In the genomic region with DNA sequence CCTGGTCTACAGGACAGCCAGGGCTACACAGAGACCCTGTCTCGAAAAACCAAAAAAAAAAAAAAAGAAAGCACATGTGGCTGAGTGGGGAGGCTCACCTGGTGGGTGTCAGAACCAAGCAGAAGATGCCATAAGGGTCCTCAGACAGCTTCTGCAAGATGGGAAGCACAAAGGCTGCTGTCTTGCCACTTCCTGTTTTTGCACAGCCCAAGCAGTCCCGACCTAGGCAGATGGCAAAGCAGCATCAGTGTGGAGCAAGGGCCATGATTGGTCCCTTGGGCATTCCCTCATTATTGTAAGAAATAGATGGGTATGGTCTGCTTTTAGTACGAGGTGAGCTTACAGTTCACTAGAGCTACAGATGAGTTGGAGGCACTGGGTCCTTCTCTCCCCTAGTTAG, we compare ENCODE assay signal across 14 mouse cellular contexts. TPM values are rescaled to one million over a fixed set of nuclear protein-coding genes. Genes with fewer than 3 reads are reported as not detected.
DNase-seq lines count a peak whose midpoint lies in the region; ATAC-seq and TF ChIP-seq lines count a peak whose summit lies in the region.
"Had no signal": no experiment of that assay in that cellular context is flagged by ENCODE, and none has a peak within 500 bp of the region (broad histone marks: within the 10 kb centered on the region; RNA-seq: fewer than 3 reads in every experiment).

No protein-coding gene starts in this region.

- WGBS in hindbrain, embryonic 12.5 days = 82% methylated on average over 3 of the region's 3 CpGs
- 87% methylated on average over 3 of the region's 3 CpGs for WGBS in hindbrain, embryonic 11.5 days
- 40% methylated on average over 3 of the region's 3 CpGs for WGBS in liver, embryonic 14.5 days (ENCODE audit: insufficient replicate concordance)

- no peak for TF ChIP-seq CTCF in liver, embryonic 14.5 days (IDR thresholded peaks at IDR 0.05; ENCODE audit: low read depth)

- H3K27ac ChIP-seq in hindbrain, embryonic 12.5 days = no peak overlapping the region
- H3K27ac ChIP-seq in hindbrain, embryonic 11.5 days (ENCODE audit: low read depth, low read length) = no peak overlapping the region
- no peak overlapping the region for H3K27ac ChIP-seq in liver, embryonic 14.5 days
- H3K27ac ChIP-seq: heart, embryonic 10.5 days had no signal

- peaks cover 22% of the 10 kb centered on the region for H3K4me1 ChIP-seq in hindbrain, embryonic 12.5 days
- H3K4me1 ChIP-seq in hindbrain, embryonic 11.5 days (replicated peaks; ENCODE audit: control insufficient read depth, insufficient read depth, low read length) = peaks cover 6% of the 10 kb centered on the region; the same call in 1 of the 2 replicates
- H3K4me1 ChIP-seq in liver, embryonic 14.5 days (replicated peaks; ENCODE audit: control insufficient read depth in 2 of 2, insufficient read depth in 2 of 2, low read length in 1 of 2) = peaks cover 10 to 13% of the 10 kb centered on the region in 2 experiments

- H3K9me3 ChIP-seq in hindbrain, embryonic 12.5 days (replicated peaks) = no peaks in the 10 kb centered on the region
- no peaks in the 10 kb centered on the region for H3K9me3 ChIP-seq in hindbrain, embryonic 11.5 days (ENCODE audit: control insufficient read depth, low read length)
- no peaks in the 10 kb centered on the region for H3K9me3 ChIP-seq in liver, embryonic 14.5 days (ENCODE audit: control insufficient read depth, low read length)
- H3K9me3 ChIP-seq: heart, embryonic 10.5 days had no signal

- DNase-seq in hindbrain, embryonic 11.5 days (ENCODE audit: low spot score) = no peak
- peak; percentile 41 for DNase-seq in A20 (ENCODE audit: low read depth, low spot score)
- no peak for DNase-seq in liver, embryonic 14.5 days (ENCODE audit: low read depth in 3 of 3, low spot score in 3 of 3)
- DNase-seq in layer of hippocampus, postnatal 36 days = no peak
- DNase-seq in right cerebral cortex, adult 18-20 months = no peak
- DNase-seq in thymus, postnatal 36 days = no peak
- DNase-seq: adrenal gland, adult 8-10 months; left cerebral cortex, postnatal 4 days; right cerebral cortex, postnatal 25 days had no signal

- no peak overlapping the region for H3K9ac ChIP-seq in hindbrain, embryonic 12.5 days
- no peak overlapping the region for H3K9ac ChIP-seq in hindbrain, embryonic 11.5 days (ENCODE audit: low read depth, low read length)
- peak overlapping the region; percentile 18; the same call in 1 of the 2 replicates for H3K9ac ChIP-seq in liver, embryonic 14.5 days (replicated peaks)

- no peaks in the 10 kb centered on the region for H3K27me3 ChIP-seq in hindbrain, embryonic 12.5 days
- no peaks in the 10 kb centered on the region for H3K27me3 ChIP-seq in hindbrain, embryonic 11.5 days (ENCODE audit: control insufficient read depth, insufficient read depth, low read length)
- no peaks in the 10 kb centered on the region for H3K27me3 ChIP-seq in liver, embryonic 14.5 days (ENCODE audit: control insufficient read depth, insufficient read depth, low read length)

- no peak for ATAC-seq in hindbrain, embryonic 12.5 days (ENCODE audit: low FRiP score)
- ATAC-seq in hindbrain, embryonic 11.5 days (ENCODE audit: low FRiP score) = no peak
- 0 out of 2 replicates have a peak, but pooled peaks have one; percentile 20 for ATAC-seq in common myeloid progenitor, adult 5-6 weeks (replicated peaks; ENCODE audit: low read depth, poor library complexity, severe bottlenecking)
- no peak for ATAC-seq in liver, embryonic 14.5 days (ENCODE audit: insufficient read depth)
- ATAC-seq: hindbrain, embryonic 16.5 days had no signal

- no peak overlapping the region for H3K4me3 ChIP-seq in hindbrain, embryonic 12.5 days
- no peak overlapping the region for H3K4me3 ChIP-seq in hindbrain, embryonic 11.5 days (ENCODE audit: low read depth, low read length)
- H3K4me3 ChIP-seq in liver, embryonic 14.5 days (ENCODE audit: insufficient read depth in 1 of 2, low read depth in 2 of 2, low read length in 2 of 2) = peak overlapping the region in 1 of 2 experiments; percentile 87; a peak in 2 of 4 replicates

- peaks cover 54% of the 10 kb centered on the region for H3K36me3 ChIP-seq in hindbrain, embryonic 12.5 days
- H3K36me3 ChIP-seq in hindbrain, embryonic 11.5 days (ENCODE audit: control insufficient read depth, insufficient read depth, low read length) = peaks cover 5% of the 10 kb centered on the region; the same call in 1 of the 2 replicates
- H3K36me3 ChIP-seq in liver, embryonic 14.5 days (replicated peaks; ENCODE audit: control insufficient read depth, insufficient read depth, low read depth) = peaks cover 26% of the 10 kb centered on the region

- TF ChIP-seq EP300 in liver, embryonic 14.5 days (IDR thresholded peaks at IDR 0.05; ENCODE audit: low read depth) = no peak

- 0 out of 2 replicates have a peak overlapping the region, but pooled peaks have one; percentile 93 for H3K4me2 ChIP-seq in hindbrain, embryonic 12.5 days (replicated peaks)
- no peak overlapping the region for H3K4me2 ChIP-seq in hindbrain, embryonic 11.5 days (replicated peaks; ENCODE audit: low read depth, low read length)
- peak overlapping the region; percentile 86 for H3K4me2 ChIP-seq in liver, embryonic 14.5 days (ENCODE audit: low read depth)

RNA-seq across cellular contexts. Expression of a gene that starts 1.4 kb away (rescaled TPM):
- polyA plus RNA-seq in hindbrain, embryonic 12.5 days (2016; fragmentation: Nextera tagmentation; extraction: Ambion mirVana) = 49.9 and 50.8 TPM in 2 replicates
- 43.3 and 50.1 TPM in 2 replicates for polyA plus RNA-seq in hindbrain, embryonic 11.5 days (2014; fragmentation: Nextera tagmentation; extraction: Ambion mirVana)
- total RNA-seq in common myeloid progenitor, adult 5-6 weeks (2017) = 162 and 168 TPM in 2 replicates
- polyA plus RNA-seq in liver, embryonic 14.5 days (2012; rRNA removed) = 17.9 and 20.3 TPM in 2 replicates
- polyA plus RNA-seq in liver, embryonic 14.5 days (2014; fragmentation: Nextera tagmentation; extraction: Ambion mirVana) = 20.8 and 22.3 TPM in 2 replicates
- 10 to 100 TPM; 39.7 to 40.2 TPM for total RNA-seq in layer of hippocampus, postnatal 36 days (2021)

RNA-seq across cellular contexts. Expression of a gene that starts 1.4 kb away (rescaled TPM):
- polyA plus RNA-seq in hindbrain, embryonic 12.5 days (2016; fragmentation: Nextera tagmentation; extraction: Ambion mirVana) = 216 and 260 TPM in 2 replicates
- 268 and 278 TPM in 2 replicates for polyA plus RNA-seq in hindbrain, embryonic 11.5 days (2014; fragmentation: Nextera tagmentation; extraction: Ambion mirVana)
- 72.8 and 104 TPM in 2 replicates for total RNA-seq in common myeloid progenitor, adult 5-6 weeks (2017)
- polyA plus RNA-seq in liver, embryonic 14.5 days (2012; rRNA removed) = 138 and 180 TPM in 2 replicates
- polyA plus RNA-seq in liver, embryonic 14.5 days (2014; fragmentation: Nextera tagmentation; extraction: Ambion mirVana) = 164 and 171 TPM in 2 replicates
- total RNA-seq in layer of hippocampus, postnatal 36 days (2021) = 100 to 1,000 TPM; 129 to 133 TPM

RNA-seq across cellular contexts. Expression of a gene that starts 14.7 kb away (rescaled TPM):
- polyA plus RNA-seq in hindbrain, embryonic 12.5 days (2016; fragmentation: Nextera tagmentation; extraction: Ambion mirVana) = 16.3 and 17.8 TPM in 2 replicates
- 5.7 and 6.2 TPM in 2 replicates for polyA plus RNA-seq in hindbrain, embryonic 11.5 days (2014; fragmentation: Nextera tagmentation; extraction: Ambion mirVana)
- total RNA-seq in common myeloid progenitor, adult 5-6 weeks (2017) = not detected in 2 replicates
- 0.09 and 0.14 TPM in 2 replicates for polyA plus RNA-seq in liver, embryonic 14.5 days (2012; rRNA removed)
- not detected in 2 replicates for polyA plus RNA-seq in liver, embryonic 14.5 days (2014; fragmentation: Nextera tagmentation; extraction: Ambion mirVana)
- 100 to 1,000 TPM; 116 to 127 TPM for total RNA-seq in layer of hippocampus, postnatal 36 days (2021)

RNA-seq across cellular contexts. Expression of a gene that starts 18.3 kb away (rescaled TPM):
- polyA plus RNA-seq in hindbrain, embryonic 12.5 days (2016; fragmentation: Nextera tagmentation; extraction: Ambion mirVana) = 80.7 and 81.1 TPM in 2 replicates
- 50.4 and 51.6 TPM in 2 replicates for polyA plus RNA-seq in hindbrain, embryonic 11.5 days (2014; fragmentation: Nextera tagmentation; extraction: Ambion mirVana)
- 11.8 and 12.0 TPM in 2 replicates for total RNA-seq in common myeloid progenitor, adult 5-6 weeks (2017)
- 5.5 and 6.5 TPM in 2 replicates for polyA plus RNA-seq in liver, embryonic 14.5 days (2012; rRNA removed)
- polyA plus RNA-seq in liver, embryonic 14.5 days (2014; fragmentation: Nextera tagmentation; extraction: Ambion mirVana) = 3.9 and 4.2 TPM in 2 replicates
- 10 to 100 TPM; 77.3 to 86.6 TPM for total RNA-seq in layer of hippocampus, postnatal 36 days (2021)

RNA-seq across cellular contexts. Expression of a gene that starts 28.7 kb away (rescaled TPM):
- 2.2 and 4.4 TPM in 2 replicates for polyA plus RNA-seq in hindbrain, embryonic 12.5 days (2016; fragmentation: Nextera tagmentation; extraction: Ambion mirVana)
- 1.3 TPM in 2 replicates for polyA plus RNA-seq in hindbrain, embryonic 11.5 days (2014; fragmentation: Nextera tagmentation; extraction: Ambion mirVana)
- total RNA-seq in common myeloid progenitor, adult 5-6 weeks (2017) = not detected in 2 replicates
- polyA plus RNA-seq in liver, embryonic 14.5 days (2012; rRNA removed) = 0.16 and 0.22 TPM in 2 replicates
- polyA plus RNA-seq in liver, embryonic 14.5 days (2014; fragmentation: Nextera tagmentation; extraction: Ambion mirVana) = not detected in 2 replicates
- total RNA-seq in layer of hippocampus, postnatal 36 days (2021) = 10 to 100 TPM; 11.2 to 18.7 TPM
- total RNA-seq: midbrain, postnatal 0 days had no signal
